Mouse (Mus musculus) cortical plate, adult 2 months (tissue): ENCODE measurements at regions not wholly inside any gene's neighbourhood (a gene's known extent, or its start where the extent isn't known, plus 50 kb on each side); places are given as distances from the start of the nearest gene placed in this dataset.

Experiments used
- CTCF ChIP-seq: fragments of 200-500 bp; IDR thresholded peaks from 2 replicates; pipeline ENCODE4 v1.5.1; 2011; ENCODE audit warnings: mild to moderate bottlenecking, control low read depth, low read length; ENCODE audit not compliant: insufficient read depth; ENCODE audit errors: extremely low read depth
- POLR2A ChIP-seq: fragments of 200-500 bp; IDR thresholded peaks from 2 replicates; pipeline ENCODE4 v1.6.1; 2011; ENCODE audit warnings: mild to moderate bottlenecking, low read length, control low read depth; ENCODE audit not compliant: insufficient read depth; ENCODE audit errors: extremely low read depth

DNA sequence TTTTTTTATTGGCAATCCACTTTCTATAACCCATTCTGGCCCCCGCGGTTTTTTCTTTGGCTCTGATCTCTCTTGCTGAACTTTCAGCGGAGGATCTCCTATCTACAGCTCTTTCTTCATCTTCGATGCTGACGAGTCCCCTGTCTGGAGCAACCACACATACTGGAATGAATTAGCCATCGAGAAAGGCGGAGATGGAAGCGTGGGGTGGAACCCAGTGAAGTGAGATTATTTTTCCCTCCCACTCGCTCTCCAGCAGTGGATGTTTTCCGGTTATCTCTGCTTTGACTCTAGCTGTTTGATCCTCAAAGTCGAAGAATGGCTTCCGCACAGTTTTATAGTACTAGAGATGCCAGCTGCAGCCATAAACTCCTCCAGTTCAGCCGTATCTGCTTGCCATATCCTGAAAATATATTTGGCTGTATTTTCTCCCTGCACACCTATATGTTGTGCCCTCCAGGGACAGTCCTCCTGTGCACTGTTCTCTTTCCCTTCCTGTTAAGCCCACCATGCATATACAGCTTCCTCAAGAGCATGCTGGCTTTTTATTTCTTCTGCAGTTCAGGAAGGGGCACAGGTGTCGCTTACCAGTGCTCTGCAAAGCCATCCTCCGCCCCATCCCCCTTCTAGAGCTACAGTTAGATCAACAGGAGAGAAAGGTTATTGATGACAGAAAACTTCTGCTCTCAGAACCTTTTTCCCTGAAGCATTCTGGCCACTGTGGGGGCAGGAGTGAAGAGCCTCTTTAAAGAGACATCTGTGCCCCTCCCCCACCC is 284.3 kb upstream of the Gadl1 start:
- no peak for TF ChIP-seq CTCF
- no peak for TF ChIP-seq POLR2A
